Mouse (Mus musculus) stomach, postnatal 0 days (tissue): Measurements from ENCODE around the gene Fam234a.

Source experiments
- CTCF ChIP-seq: IDR thresholded peaks from 2 replicates; pipeline ENCODE4 v1.5.1; 2016; ENCODE audit warnings: antibody characterized with exemption, low read depth, mild to moderate bottlenecking, moderate library complexity
- EP300 ChIP-seq: optimal IDR thresholded peaks from 2 replicates; pipeline ENCODE3; 2016; ENCODE audit warnings: antibody characterized with exemption

- no peak for TF ChIP-seq CTCF
- TF ChIP-seq EP300: no peak
Measured at GRCm38 (mm10) chr17:26262384-26262783, 18.3 kb upstream of the Fam234a start.
